Mouse (Mus musculus): ENCODE results near the gene Mtmr11.

GRCm38 (mm10) chr3:96170276-96170675 is 8.5 kb downstream of the Mtmr11 start:
- TF ChIP-seq CTCF (IDR thresholded peaks at IDR 0.05; ENCODE audit: extremely low read depth, insufficient read length, insufficient replicate concordance, low read depth, low read length) (no peak), POLR2A (IDR thresholded peaks at IDR 0.05; ENCODE audit: low read depth, low read length) (no peak)

All from small intestine, adult 2 months (tissue).